Mouse (Mus musculus): ENCODE measurements around the gene Wdr54. TPM values are rescaled to one million over a fixed set of nuclear protein-coding genes. Genes with fewer than 3 reads are reported as not detected.

Gene Wdr54
- polyA plus RNA-seq, 1 experiment = 3.6 TPM

DNA sequence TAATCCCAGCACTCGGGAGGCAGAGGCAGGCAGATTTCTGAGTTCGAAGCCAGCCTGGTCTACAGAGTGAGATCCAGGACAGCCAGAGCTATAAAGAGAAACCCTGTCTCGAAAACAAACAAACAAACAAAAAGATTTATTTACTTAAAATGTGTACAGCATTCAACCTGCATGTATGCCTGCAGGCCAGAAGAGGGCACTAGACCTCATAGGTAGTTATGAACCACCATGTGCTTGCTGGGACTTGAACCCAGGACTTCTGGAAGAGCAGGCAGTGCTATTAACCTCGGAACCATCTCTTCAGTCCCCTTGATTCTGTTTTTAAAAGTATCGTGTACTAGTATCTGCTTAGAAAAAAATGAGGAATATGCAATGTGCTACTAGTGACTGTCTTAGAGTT is 28.8 kb downstream of the Wdr54 start:
- no peak for DNase-seq (ENCODE audit: low read depth)

DNA sequence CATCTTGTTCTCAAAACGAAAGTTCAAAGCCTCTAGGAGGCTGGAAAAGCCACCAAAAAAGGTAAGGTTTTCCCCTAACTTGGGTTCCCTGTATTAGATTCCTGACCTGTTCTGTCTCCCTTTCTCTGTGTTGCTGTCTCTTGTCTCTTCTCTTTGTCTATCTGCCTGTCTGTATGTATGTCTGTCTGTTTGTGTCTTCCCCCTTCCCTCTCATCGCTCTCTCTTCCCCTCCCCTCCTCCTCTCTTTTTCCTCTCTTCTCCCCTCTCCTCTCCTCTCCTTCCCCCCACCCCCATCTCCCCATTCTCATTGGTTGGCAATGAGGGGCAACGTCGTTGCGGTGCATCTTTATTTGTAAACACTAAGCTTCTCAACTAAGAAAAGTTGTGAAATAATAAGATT is 30.9 kb downstream of the Wdr54 start, which contains the start of gene Ino80b:
Gene Ino80b (minus strand): TSS at position 101 of the 400 bp plus-strand sequence.
- DNase-seq (ENCODE audit: low read depth) = no peak

DNA sequence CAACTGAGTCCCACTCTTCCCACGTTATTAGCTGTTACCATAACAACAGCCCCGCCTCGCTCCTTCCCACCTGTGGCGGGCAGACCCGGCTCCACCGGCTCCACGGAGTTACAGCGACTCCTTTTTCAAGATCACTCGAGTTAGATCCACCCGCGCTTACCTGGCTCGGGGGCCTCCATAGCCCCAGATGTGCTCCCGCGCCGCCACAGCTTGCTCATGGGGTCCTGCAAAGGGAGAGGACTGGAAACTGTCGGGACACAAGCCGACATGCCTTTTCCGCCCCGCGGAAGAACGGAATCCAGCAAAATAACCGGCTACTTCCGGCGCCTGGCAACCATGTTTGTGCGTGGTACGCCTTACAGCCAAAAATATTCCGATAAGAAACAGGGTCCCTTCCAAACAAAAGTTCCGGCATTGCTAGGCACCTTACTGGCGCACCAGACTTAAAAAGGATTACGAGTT is 31.3 kb downstream of the Wdr54 start:
- DNase-seq (ENCODE audit: low read depth) = no peak

DNA sequence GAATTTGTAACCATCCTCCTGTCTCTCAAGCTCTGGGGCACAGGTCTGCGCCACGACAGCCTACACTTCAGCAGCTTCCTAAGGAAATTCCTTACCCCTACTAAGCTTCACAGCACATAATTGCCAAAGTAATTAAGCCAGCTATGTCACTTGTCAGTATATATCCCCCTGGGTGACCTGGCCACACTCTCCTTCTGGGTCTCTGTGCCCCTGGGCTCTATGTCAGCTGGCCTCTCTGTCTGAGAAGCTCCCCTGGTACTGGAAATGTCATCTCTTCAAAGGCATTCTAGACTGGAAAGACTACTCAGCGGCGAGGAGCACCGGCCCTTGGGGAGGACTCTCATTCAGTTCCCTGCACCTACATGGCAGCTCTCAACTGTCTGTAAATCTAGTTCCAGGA is 33.2 kb downstream of the Wdr54 start:
- no peak for DNase-seq (ENCODE audit: low read depth)

- no peak for DNase-seq (ENCODE audit: low read depth)
Observed at GRCm38 (mm10) chr6:83121863-83122710, 34.1 kb downstream of the Wdr54 start.

DNA sequence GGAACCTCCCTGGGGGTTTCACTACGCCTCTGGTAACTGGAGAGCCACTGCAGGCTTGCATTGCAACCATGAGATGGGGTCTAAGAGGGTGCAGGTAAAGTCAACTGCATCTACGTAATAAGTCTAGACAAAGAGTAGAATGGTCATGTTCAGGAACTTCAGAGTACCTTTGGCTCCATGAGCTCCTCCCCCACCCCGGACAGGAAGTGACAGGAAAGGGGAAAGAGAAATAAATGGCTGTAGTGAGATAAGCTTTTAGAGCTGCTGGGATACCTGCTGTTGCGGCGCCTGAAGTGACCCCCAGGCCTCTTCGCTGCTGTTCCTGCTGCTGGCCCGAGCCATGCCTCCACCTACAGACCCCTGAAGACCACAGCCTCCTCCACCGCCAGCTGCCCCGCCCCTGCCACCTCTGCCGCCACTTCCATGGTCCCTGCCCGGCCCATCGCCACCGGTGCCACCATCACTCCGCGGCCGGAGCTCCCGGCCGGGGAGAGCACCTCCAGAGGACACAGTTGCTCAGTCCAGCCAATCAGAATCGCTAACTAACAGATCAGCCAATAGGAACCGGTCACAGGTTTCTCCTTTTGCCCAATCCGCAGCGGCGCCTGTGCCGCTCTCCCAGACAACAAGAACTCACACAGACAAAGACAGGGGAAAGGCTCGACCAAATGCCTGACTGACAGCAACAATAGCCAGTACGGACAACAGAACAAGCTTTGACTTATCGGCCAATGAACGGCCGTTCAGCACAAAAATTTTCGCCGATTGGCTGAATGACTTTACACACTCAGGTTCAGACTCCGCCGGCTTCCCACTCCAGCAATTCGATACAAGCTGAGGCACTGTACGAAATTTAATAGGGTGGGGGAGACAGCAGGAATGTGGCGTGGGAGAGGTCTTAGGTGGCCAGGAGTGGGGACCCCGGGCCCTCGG is 35.0 kb downstream of the Wdr54 start, which contains the start of gene Wbp1:
Gene Wbp1 (minus strand): TSS at position 630 of the 933 bp plus-strand sequence.
- peak; percentile 93 for DNase-seq (ENCODE audit: low read depth)

- DNase-seq (ENCODE audit: low read depth) = no peak
Observed at GRCm38 (mm10) chr6:83119734-83120051, 36.5 kb downstream of the Wdr54 start.

DNA sequence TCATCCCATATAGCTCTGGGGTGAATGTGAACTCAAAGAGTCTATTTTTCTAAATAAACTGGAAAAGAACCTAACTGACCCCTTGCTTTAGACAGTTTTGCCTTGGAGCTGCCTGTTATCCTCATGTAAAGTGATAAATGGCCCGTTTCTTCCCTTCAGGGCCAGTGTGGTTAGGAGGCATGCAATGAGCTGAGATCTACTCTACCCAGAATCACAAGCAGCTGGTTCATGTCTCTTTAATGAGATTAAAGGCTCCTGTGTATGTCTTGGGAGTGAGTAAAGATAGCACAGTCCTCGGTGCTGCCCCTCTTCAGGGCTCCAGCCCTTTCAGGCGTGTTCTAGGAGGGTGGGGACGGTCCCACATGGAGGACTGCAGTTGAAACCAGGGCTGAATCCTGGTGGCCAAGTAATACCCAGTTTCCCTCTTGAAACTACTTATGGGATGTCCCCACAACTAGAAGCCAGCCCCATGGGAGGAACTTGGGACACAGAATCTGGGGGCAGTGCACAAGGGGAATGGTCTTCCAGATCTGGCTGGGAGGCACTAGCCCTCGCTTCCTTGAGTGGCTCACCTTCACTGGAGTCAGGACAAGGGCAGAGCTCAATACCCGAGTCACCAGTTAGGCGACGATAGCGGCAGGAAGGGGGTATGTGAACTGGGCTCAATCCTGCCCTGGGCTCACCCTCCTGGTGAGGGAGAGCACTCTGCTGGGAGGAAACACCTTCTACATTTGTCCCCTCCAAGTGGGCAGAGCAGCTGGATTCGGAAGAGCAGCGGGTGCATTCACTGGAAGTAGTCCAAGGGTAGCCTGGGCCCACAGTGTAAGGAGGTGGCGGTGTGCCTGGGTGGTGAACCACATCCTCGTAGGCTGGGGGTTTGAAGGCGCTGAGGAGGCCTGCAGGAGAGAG is 37.1 kb downstream of the Wdr54 start:
- DNase-seq (ENCODE audit: low read depth) = no peak

DNA sequence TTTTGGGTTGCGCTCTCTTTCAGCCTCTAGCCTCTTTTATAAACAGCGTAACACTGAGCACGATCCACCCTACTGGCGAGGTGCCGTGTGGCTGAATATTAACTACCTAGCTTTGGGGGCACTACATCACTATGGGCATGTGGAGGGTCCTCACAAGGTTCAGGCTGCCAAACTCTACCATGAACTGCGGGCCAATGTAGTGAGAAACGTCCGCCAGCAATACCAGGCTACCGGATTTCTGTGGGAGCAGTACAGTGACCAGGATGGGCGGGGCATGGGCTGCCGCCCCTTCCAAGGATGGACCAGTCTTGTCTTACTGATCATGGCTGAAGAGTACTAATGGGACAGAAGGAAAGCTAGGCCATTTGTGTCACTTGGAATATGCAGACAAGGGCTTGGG is 37.8 kb downstream of the Wdr54 start:
- DNase-seq (ENCODE audit: low read depth) = no peak

DNA sequence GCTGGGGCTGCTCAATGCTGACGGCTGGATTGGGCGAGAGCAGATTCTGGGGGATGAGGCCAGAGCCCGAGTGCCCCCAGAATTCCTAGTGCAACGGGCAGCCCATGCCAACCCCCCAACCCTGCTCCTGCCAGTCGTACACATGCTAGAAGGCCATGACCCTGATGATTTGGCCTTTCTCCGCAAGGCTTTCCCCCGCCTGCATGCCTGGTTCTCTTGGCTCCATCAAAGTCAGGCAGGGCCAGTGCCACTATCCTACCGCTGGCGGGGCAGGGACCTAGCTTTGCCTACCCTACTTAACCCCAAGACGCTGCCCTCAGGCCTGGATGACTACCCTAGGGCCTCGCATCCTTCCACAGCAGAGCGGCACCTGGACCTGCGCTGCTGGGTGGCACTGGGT is 38.6 kb downstream of the Wdr54 start:
- no peak for DNase-seq (ENCODE audit: low read depth)

DNA sequence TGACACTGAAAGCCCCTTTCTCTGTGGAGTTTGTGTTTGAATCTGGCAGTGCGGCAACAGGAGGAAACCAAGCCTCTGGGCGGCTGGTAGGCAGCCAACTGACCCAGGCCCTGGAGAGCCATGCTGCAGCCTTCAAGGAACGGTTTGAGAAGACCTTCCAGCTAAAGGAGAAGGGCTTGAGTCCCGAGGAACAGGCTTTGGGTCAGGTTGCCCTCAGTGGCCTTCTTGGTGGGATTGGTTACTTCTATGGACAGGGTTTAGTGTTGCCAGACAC is 39.1 kb downstream of the Wdr54 start:
- DNase-seq (ENCODE audit: low read depth) = no peak

DNA sequence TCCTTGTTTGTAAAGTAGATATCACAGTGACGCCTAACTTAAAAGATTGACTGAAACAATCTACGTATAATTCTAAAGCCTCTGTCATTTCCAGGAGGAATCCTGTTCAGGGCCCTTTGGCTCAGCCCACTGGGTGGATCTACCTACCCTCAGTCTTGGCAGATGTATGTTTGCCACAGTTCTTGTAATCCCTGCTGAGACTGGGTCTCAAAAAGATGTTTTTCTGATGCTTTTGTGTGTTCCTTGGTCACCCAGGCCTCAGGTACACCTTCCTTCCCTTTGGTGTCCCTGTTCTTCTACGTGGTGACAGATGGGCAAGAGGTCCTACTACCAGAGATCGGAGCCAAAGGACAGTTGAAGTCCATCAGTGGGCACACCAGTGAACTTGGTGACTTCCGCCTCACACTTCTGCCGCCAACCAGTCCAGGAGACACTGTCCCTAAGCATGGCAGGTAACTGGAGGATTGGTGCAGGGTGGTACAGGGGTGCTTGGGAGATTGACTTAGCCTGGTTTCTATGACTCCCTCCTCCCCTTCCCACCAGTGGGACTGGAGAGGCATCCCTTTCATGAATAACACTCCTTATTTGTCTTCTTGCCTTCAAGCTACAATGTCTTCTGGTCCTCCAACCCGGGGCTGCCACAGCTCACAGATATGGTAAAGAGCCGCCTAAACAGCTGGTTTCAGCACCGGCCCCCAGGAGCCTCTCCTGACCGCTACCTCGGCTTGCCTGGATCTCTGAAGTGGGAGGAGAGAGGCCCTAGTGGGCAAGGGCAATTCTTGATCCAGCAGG is 39.6 kb downstream of the Wdr54 start:
- DNase-seq (ENCODE audit: low read depth) = no peak

DNA sequence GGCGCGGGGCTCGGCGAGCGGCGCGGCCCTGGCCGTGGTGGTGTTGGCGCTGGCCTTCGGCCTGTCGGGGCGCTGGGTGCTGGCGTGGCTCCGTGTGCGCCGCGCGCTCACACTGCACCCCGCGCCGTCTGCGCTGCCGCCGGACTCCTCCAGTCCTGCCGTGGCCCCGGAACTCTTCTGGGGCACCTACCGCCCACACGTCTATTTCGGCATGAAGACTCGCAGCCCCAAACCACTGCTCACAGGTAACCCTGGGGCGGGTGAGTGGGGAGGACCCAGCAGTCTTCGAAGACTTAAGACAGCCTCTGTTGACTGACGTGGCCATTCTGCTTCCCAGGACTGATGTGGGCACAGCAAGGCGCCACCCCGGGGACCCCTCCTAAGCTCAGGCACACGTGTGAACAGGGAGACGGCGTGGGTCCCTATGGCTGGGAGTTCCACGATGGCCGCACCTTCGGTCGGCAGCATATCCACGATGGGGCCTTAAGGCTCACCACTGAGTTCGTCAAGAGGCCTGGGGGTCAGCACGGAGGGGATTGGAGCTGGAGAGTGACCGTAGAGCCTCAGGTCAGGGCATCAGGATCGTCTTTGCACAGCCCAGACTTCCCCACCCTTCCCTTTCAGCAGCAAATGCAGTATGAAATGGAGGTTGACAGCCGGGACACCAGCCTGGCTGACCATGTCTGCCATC is 40.4 kb downstream of the Wdr54 start:
- DNase-seq (ENCODE audit: low read depth) = no peak

- DNase-seq (ENCODE audit: low read depth) = no peak
Observed at GRCm38 (mm10) chr6:83115011-83115671, 41.1 kb downstream of the Wdr54 start, which contains the start of gene Mogs. TSS of gene Mogs (plus strand) at chr6:83115496.

- DNase-seq (ENCODE audit: low read depth) = no peak
Observed at GRCm38 (mm10) chr6:83111510-83112136, 44.6 kb downstream of the Wdr54 start.

DNA sequence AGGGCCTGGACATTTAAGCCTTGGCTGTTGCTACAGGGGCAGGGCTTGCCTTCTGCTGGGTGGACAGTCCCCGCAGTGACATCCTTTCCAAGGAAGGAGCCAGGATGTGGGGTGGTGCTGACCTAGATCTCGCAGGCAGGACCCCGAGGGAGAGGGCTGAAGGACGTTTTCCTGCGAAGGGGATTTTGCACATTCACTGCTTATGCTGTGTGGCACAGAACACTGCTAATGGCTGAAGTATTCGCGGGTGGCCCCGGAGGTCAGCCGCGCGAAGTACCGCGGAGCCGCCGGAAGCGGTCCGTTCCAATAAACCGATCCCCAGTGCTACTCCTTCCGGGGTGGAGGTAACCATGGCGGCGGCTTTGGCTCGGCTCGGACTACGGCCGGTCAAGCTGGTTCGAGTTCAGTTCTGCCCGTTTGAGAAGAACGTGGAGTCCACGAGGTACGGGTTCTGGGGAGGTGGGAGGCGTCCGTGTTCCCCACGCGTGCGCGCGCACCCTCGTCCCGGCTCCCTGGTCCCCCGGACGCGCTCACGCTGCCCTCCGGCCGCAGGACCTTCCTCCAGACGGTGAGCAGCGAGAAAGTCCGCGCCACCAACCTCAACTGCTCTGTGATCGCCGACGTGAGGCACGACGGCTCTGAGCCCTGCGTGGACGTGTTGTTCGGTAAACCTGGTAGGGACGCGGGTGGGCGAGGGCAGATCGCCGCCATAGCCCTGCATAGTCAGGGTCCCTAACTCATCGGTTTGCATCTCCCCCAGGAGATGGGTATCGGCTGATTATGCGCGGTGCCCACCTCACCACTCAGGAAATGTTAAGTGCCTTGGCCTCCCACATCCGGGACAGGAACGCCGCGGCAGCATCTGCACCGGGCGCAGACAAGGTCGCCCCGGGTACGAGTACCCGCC is 47.2 kb downstream of the Wdr54 start, which contains the start of gene Mrpl53:
Gene Mrpl53 (plus strand): TSS at position 279 of the 907 bp plus-strand sequence.
- DNase-seq (ENCODE audit: low read depth) = no peak

DNA sequence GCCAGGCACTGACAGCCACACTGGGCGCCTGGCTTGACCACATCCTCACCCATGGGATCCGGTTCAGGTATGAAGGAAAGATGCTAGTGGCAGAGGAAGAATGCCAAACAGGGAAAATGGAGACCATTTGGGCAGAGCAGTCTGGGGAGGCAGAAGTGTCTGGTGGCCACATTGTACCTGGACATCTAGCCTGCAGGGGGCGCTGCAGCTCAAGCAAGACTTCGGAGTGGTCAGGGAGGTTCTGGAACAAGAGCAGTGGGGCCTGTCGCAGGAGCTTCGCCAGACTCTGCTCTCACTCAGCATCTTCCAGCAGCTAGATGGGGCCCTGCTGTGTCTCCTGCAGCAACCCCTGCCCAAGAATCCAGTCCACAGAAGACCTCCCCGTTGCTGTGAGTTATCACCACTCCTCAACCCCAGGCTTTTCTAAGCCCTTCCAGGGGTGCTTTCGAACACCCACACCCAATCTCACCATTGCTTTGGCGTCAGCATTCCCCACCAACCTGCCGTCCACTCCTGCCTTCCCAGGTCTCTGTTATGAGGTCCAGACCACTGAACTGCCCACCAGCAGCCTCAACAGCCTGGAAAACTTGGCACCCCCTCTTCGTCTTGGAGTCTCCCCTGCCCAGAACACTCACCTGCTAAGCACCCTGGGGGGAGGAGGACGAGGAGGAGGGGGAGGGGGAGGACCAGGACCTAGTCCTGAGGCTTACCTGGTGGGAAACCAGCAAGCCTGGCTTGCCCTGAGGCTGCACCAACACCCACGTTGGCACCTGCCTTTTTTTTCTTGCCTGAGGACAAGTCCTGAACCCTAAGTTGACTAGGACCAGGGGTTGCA is 48.4 kb downstream of the Wdr54 start:
- no peak for DNase-seq (ENCODE audit: low read depth)

Data from gonadal fat pad, adult 2 months (tissue).